Mouse (Mus musculus) bone marrow macrophage, adult 2 months (primary cell): Measurements from ENCODE around the gene Olfr1436.

ENCODE experiments used
- CTCF ChIP-seq: IDR thresholded peaks from 2 replicates; pipeline ENCODE4 v1.5.1; 2012; ENCODE audit warnings: low read depth, mild to moderate bottlenecking, low read length, moderate library complexity
- POLR2A ChIP-seq: IDR thresholded peaks from 2 replicates; pipeline ENCODE4 v1.6.1; 2012; ENCODE audit warnings: mild to moderate bottlenecking, low read depth, low read length, borderline replicate concordance

DNA sequence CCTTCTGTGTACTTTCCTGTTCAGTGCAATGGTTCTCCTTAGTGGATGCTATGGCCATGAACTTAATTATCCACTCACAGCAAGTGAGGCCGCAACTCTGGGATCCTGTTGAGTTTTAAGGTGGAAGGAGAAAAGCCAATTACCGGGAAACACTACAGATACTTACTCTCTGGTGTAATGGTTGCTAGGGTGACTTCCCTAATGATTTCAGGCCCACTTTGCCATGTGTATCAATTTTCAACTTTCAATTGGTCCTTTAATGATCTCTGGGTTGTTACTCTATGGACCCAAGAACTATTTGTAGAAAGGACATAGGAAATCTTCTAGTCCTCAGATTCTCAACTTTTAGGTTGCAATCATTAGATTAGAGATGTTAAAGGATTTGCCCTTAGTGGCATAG, 26.1 kb upstream of the Olfr1436 start, which contains the start of gene Olfr1437:
- TF ChIP-seq CTCF (no peak), POLR2A (no peak)
